Mouse (Mus musculus): ENCODE measurements around the gene Map4.
"Not testable (repeated sequence)": the region's sequence is repeated elsewhere in the genome, so short reads cannot be mapped to it uniquely, and the experiment has no call there.

Gene Map4

DNA sequence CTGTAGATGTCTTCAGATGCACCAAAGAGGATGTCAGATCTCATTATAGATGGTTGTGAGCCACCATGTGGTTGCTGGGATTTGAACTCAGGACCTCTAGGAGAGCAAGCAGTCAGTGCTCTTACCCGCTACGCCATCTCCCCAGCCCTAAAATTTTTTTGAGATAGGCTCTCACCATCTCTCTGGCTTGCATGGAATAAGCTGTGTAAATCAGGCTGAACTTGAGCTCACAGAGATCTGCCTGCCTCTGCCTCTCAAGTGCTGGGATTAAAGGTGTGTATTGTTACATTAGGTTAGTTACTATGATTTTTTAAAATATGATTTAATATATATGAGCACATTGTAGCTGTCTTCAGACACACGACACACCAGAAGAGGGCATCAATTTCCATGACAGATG lies 2.1 kb upstream of the Map4 start:
- DNase-seq (ENCODE audit: low read depth, low spot score): no peak

DNA sequence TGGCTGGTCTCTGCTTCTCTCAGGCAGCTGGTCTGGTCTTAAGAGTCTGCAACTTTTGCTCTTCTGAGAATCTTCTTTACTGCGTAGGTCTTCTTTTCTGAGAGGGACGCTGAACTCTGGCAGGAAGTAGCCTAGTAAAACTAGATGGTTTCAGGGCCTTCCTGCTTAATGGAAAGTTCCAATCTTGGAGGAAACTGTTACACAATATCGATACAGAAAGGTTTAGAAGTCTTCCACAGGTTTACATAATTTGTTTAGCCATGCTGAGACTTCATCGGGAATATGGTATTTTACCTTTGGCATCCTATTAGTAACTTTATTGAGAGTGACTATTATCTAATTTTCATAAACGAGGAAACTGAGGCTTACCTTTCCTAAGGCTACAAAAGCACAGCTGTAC lies 1.2 kb upstream of the Map4 start:
- no peak for DNase-seq (ENCODE audit: low read depth, low spot score)

DNA sequence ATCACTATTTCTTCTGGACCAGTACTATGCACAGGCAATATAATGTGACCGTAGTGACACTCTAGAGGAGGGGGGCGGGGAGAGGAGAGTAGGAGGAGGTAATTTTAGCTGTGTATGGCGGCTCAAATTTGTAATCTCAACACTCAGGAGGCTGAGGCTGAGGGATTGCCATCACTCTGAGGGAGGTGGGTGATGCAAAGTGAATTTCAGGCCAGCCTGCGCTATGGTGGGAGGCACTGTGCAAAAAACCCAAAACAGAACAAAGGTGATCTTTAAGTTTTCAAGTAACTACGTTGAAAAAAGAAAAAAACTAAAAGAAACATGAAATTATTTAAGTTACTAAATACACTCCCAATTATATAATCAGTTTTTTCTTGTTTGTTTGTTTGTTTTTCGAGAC lies 508 bp upstream of the Map4 start:
- no peak for DNase-seq (ENCODE audit: low read depth, low spot score)

DNA sequence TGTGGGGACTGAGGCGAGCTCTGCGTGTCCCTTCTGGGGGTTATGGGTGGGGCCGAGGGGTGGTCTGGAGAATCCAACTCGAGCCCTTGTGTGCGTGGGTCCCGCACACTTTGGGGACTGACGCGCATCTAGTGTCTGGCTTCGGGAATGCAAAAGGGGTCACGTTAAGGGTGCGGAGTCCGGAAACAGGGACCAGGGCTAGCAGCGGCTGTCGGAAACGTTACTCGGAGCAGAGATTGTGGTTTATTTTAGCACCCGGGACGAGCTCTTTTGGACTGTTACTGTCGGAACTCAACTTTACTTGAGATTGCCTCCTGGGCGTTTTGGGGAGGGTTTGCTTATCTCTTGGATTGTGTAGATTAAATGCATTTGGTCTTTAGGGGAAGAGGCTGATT lies 1.1 kb downstream of the Map4 start:
- DNase-seq (ENCODE audit: low read depth, low spot score): peak; percentile 11

DNA sequence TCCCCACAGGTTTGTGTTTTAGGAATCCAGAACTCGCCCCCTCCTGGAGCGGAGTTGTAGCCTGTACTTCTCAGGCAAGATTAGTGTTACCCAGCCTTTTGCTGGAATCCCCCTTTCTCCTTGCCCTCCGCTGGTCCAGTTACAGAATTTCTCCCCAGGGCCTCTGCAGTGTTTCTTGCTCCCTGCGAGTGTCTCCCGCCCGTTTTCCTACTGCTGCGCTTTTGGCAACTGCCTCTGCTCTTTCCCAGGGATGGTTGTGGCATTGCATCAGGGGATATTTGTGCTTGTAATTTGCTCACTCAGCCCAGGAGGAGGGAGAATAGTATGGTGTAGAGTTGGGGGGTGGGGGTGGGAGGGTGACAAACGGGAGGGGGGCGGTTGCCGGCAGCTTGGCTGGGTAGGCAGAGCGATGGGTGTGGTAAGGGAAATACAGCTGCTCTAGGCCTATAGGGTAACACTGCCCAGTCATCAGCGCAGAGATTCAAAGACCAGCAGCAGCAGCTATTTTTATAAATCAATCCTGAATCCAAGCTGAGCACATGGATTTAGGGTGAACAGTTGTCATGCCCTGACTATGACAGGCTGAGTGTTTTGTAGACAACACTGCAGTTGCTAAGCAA lies 1.6 kb downstream of the Map4 start:
- DNase-seq (ENCODE audit: low read depth, low spot score): peak; percentile 17

DNA sequence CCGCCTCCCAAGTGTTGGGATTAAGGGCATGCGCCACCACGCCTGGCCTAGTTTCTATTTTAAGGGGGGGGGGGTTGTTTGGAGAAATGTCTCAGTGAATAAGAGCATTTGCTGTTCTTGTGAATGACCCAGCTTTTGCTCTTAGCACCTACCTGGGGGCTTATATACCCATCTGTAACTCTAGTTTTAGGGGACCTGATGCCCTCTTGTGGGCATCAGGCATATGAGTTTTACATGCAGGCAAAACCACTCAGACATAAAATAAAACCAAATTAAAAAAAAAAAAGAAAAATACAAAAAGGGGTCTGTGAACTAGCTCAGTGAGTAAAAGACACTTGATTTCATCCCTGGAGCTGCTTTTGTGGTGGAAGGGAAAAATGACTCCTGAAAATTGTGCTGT lies 8.1 kb downstream of the Map4 start:
- DNase-seq (ENCODE audit: low read depth, low spot score): no peak

DNA sequence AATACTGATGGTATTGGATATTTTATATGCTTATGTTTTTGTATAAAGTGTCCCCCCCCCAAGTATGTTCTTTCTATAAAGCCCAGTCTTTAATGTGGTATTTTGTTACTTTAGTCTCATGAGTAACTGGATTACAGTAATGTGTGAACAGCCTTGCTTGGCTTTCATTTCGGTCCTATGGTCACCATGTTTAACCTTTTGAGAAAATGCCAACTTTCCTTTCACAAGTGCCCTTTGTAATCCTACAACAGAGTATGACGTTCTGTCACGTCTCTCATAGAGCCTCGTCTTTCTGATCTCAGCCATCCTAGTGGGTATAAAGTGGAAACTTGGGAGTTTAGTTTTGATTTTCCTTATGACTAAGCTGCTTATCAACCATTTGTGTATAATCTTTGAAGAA lies 11.5 kb downstream of the Map4 start:
- DNase-seq (ENCODE audit: low read depth, low spot score): no peak

DNA sequence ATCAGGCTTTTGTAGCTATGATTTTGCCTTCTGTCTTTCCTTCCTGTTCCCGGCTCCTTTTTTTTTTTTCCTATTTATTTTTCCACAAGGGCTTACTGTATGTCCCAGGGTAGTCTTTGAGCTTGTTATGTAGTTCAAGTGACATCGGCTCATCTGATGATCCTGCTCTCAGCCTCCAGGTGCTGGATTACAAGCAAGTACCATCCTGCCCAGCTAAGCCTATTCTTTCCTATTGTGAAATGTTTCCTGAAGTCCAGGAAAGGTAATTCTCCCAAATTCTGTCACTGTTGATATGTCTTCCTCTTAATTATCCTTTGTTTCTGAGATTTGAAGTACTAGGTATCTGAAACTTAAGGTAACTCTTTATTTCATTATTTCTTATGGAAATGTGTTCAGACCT lies 13.5 kb downstream of the Map4 start:
- no peak for DNase-seq (ENCODE audit: low read depth, low spot score)

DNA sequence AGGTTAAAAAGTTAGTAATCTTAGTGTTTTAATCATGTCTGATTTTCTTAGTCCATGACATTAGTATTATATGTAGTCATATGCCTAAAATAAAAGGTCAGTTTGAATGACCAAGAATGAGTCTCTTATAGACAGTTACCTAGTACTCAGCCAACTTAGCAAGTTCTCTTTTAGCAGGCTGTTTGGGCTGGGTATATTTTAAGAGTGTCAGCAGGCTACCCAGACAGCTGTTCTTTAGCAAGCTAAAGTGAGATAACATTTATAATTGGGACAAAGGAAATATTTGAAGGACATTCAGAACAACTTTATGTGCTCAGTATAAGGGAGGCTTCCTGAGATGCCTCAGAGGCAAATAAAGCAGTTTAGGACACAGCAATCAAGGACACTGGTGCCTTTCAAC lies 17.3 kb downstream of the Map4 start:
- DNase-seq (ENCODE audit: low read depth, low spot score): no peak

DNA sequence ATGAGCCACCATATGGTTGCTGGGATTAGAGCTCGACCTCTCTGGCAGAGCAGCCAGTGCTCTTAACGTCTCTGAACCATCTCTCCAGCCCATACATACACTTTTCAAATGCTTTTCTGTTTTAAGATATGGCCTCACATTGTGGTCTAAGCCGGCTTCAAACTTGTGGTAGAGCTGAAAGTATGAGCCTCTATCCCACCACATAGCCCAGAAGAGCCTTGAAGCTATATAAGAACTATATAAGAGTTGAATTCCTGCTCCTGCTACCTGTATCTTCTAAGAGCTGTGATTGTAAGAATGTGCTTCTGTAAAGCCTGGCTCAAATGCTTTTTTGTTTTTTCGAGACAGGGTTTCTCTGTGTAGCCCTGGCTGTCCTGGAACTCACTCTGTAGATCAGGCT lies 18.5 kb downstream of the Map4 start:
- no peak for DNase-seq (ENCODE audit: low read depth, low spot score)

DNA sequence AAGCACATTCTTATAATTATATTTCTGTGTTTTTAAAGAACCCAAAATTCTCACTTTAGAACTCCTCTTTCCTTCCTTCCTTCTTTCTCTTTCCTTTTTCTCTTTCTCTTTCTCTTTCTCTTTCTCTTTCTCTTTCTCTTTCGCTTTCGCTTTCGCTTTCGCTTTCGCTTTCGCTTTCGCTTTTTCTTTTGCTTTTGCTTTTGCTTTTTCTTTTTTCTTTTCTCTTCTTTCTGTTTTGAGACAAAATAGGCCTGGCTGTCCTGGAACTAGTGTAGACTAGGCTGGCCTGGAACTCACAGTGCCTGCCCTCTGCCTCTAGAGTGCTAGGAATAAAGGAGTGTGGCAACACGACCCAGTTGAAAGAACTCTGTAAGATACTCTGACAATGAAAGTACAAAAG lies 22.3 kb downstream of the Map4 start:
- DNase-seq (ENCODE audit: low read depth, low spot score): no peak

DNA sequence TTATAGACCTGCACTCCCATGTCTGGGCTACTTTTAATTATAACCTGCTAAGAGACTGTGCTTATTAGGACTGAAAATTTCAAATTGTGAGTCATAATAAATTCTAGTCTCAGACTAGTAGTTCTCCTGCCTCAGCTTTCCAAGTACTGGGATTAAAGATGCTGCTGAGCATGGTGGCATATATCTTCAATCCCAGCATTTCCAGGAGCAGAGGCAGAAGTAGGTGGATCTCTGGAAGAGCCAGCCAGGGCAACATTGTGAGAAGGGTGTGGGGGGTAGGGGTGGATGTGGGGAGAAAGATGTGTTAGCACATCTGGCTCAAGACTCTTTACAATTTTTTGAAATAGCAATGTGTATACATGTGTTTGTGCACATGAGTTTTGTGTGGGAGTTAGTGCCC lies 23.4 kb downstream of the Map4 start:
- no peak for DNase-seq (ENCODE audit: low read depth, low spot score)

DNA sequence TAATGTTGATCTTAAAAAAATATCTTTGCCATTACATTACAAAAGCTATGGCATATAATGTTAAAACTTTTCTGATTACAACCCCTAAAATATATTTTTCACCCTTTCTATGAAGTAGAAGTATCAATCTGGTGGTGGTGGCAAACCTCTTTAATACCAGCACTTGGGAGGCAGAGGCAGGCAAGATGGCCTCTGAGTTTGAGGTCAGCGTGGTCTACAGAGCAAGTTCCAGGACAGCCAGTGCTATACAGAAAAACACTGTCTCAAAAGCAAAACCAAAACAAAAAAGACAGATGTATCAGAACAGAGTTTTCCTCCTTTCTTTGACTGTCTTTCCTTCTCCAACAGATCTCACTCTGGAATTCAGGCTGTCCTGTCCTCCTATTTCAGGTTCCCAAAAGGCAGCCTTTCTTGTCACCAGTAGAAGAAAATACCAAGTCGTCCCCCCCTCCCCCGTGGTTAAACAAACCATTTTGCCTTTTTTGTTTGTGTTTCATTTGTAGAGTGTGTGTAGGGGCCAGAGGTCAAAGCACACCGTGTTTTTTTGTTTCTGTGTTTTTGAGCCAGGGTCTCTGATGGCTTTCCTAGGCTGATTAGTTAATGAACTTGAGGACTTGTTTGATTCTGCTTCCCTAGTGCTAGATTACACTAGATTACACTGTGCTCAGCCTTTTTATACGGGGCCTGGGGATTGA lies 28.3 kb downstream of the Map4 start:
- DNase-seq (ENCODE audit: low read depth, low spot score): no peak

DNA sequence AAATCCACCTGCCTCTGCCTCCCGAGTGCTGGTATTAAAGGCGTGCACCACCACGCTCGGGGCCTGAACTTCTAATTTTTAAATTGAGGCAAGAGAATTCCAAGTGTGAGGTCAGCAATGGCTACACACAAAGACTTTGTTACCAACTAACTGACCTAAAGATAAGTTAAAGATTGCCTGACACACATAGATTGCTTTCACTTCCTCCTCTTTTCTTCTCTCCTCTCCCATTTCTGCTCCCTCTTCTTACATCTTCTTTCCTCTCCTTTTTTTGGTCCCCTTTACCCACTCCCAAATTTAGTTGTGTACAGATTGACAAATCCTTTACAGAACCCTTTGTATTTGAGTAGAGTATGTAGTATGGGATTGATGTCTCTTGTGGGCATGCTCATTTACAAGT lies 29.3 kb downstream of the Map4 start:
- no peak for DNase-seq (ENCODE audit: low read depth, low spot score)

DNA sequence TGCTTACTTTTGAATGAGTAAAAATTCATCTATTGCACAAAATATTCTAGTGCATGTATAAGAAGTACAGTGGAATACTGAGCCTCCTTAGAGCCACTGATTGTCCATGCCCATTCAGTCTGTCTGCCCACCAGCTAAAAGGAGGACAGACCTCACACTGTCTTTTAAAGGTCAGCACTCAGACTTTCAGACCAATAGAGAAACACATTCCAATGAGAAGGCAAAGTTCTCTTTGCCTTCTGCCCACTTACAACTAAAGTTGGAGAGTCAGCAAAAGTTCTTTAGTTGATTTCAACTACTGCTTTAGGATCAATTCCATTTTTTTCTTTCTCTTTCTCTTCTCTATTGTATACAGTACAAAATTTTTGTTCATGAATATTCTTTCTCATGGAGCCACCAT lies 33.5 kb downstream of the Map4 start:
- no peak for DNase-seq (ENCODE audit: low read depth, low spot score)

DNA sequence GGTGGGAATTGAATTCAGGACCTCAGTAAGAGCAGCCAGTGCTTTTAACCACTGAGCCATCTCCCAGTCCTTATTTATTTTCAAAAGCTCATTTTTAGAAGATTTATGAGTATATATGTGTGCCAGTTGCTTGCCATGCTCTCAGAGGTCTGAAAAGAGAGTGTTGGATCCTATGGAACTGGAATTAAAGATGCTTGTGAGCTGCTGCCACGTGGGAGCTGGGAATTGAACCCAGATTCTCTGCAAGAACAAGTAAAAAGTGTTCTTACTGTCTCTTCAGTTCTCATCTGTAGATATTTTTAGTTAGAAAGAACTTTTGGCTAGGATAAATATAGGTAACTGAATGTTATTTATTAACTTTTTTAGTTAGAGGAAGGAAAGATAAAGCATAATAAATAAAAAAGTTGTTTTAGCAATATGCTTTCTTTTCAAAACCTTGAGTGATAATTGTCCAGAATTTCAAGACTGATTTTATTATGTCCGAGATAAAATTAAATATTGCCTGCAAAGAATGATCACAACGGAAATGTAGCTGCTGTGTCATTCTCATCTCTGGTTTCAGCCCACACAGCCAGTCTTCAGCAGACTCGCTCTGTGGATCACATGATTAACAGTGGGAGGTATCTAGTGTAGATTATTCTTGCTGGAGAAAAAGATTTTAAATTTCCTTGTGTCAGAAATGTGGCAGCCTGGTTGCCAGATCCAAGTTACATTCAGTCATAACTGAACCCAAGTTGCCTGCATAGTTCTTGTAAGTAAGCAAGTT lies 37.3 kb downstream of the Map4 start:
- DNase-seq (ENCODE audit: low read depth, low spot score): no peak

DNA sequence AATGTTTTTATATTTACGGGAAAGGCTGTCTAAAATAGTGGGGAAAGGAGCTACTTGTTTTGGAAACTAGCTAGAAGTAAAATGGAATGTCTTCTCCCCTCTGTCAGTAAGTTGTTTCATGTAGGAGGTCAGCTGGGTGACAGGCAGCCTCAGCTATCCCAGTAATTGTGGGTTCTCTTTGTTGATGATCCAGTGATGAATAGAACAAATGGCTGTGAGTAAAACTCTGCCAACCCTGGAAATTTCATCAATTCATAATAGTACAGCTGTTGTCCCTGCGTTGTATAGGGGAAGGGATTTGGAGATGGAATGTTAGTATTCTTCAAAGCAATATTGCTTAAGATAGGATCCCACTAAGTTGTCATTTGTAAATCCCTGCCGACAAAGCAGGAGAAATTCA lies 37.9 kb downstream of the Map4 start:
- no peak for DNase-seq (ENCODE audit: low read depth, low spot score)

DNA sequence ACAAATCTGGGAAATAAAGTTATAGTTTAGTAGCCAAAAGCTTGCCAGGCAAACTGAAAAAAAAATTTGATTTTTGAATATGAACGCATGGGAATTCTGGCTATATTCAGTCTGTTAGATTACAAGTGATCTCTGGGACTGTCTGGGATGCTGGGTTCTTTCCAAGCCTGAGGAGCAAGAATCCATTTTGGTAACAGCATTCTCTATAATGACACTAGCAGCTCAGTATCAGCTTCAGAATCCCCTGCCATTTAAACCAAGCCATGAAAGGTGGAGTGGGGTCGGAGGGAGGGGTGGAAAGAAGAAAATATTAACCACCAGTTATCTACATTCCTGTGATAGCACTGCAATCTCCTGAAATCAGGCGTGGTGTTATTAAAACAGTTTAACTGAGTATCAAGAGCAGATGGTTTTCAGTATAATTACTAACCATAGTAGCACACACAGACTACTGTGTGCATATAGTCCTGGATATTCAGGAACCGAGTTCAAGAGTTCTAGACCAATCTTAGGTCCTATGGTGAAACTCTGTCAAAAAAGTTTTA lies 38.6 kb downstream of the Map4 start:
- DNase-seq (ENCODE audit: low read depth, low spot score): no peak

DNA sequence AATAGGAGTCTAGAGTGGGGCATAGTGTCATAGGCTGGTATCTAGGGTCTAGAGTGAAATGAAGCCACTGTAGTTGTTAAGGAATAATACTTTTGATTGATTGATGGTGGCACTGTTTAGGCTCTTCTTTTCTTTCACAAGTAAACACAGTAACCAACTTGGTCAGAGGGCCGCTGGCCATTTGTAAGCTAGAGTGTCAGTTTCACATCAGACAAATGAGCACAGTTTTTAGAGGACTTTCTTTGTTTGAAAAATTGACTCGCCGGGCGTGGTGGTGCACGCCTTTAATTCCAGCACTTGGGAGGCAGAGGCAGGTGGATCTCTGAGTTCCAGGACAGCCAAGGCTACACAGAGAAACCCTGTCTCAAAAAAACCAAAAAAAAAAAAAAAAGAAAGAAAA lies 40.5 kb downstream of the Map4 start:
- DNase-seq (ENCODE audit: low read depth, low spot score): not testable (repeated sequence)

DNA sequence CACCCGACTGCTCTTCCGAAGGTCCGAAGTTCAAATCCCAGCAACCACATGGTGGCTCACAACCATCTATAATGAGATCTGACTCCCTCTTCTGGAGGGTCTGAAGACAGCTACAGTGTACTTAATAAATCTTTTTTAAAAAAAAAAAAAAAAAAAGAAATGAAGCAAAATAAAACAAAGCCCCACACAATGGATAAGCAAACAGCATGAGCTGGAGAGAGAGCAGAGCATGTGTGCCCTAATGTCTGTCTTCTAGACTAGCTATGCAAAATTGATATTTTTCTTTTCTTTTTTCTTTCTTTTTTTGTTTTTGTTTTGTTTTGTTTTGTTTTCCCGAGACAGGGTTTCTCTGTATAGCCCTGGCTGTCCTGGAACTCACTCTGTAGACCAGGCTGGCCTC lies 49.0 kb downstream of the Map4 start:
- DNase-seq (ENCODE audit: low read depth, low spot score): not testable (repeated sequence)

DNA sequence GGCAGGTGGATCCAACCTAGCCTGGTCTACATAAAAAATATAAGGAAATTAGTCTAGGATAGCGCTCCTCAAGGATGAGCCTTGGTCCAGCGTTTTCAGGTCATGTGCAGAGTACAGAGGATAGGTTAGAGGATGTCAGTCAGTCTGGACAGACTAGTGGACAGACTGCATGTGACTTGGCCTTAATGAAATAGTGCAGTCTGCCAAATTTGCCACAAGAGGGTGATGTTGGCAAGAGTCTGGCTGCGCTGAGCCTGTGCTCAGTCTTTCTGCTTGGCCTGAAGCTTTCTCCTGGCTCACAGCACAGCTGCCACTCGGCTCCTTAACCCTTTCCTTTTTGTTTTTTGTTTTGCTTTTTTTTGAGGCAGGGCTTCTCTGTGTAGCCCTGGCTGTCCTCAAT lies 54.2 kb downstream of the Map4 start:
- DNase-seq (ENCODE audit: low read depth, low spot score): peak; percentile 51

DNA sequence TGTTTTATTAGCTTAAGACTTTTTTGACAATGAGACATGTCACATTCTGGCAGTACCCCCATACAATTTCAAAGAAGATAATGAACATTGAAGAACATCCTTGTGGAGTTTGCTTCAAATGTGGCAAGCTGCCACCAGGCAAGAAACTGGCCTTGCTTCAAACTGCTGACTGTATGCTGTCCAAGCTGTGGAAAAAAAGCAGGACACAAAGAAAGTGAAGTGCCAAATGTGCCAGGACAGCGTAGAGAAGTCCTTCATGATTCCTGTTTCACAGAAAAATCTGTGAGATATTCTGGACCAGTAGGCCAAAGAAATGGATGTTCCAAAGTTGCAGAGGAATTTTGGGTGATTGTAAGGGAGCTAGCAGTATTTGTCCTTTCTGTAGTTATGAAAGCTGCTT lies 57.8 kb downstream of the Map4 start:
- DNase-seq (ENCODE audit: low read depth, low spot score): no peak

DNA sequence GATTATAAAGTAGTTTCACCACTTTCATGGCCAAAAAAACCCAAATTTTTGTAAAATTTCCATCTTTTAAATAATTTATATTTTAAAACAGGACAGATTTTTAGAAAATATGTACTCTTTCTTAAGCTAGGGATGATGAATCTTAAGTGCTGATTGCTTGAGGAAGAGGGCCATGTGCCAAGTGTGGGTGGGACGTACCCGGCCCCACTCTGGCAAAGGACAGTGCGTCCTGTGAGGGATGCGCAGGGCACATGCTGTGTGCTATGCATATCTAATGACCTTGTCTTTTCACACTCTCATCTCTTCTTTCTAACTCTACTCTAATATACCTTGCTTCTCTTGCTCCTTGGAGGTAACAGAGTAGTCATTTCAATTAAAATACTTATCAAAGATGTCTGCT lies 66.2 kb downstream of the Map4 start:
- no peak for DNase-seq (ENCODE audit: low read depth, low spot score)
